Mouse (Mus musculus) liver, embryonic 16.5 days (tissue): ENCODE results near the gene Slc25a45. TPM values are rescaled to one million over a fixed set of nuclear protein-coding genes. Genes with fewer than 3 reads are reported as not detected.

ENCODE experiments used
- ATAC-seq: fragments of 200-750 bp; cut with Nextera tagmentation; 2 replicates; pipeline ENCODE4 v1.8.0; 2017; ENCODE audit warnings: low read depth, mild to moderate bottlenecking, moderate number of reproducible peaks, moderate library complexity
- H3K27ac ChIP-seq: fragments of 300-500 bp; sonication (generic); 2 replicates; pipeline ENCODE4 v1.5.1; 2014; ENCODE audit warnings: mild to moderate bottlenecking, low read length
- H3K27me3 ChIP-seq: fragments of 300-500 bp; sonication (generic); 2 replicates; pipeline ENCODE4 v1.6.1; 2014; ENCODE audit warnings: low read depth, low read length, mixed read lengths; ENCODE audit not compliant: control insufficient read depth, insufficient read depth
- H3K36me3 ChIP-seq: fragments of 300-500 bp; sonication (generic); 2 replicates; pipeline ENCODE4 v1.6.1; 2014; ENCODE audit warnings: mild to moderate bottlenecking; ENCODE audit not compliant: control insufficient read depth, insufficient read depth
- H3K4me1 ChIP-seq: fragments of 300-500 bp; sonication (generic); 2 replicates; pipeline ENCODE4 v1.6.1; 2014; ENCODE audit warnings: low read depth, low read length, mixed read lengths; ENCODE audit not compliant: control insufficient read depth
- H3K4me2 ChIP-seq: fragments of 300-500 bp; sonication (generic); 2 replicates; pipeline ENCODE4 v1.6.1; 2014; ENCODE audit warnings: low read depth, low read length, mixed read lengths
- H3K4me3 ChIP-seq: fragments of 300-500 bp; sonication (generic); 2 replicates; pipeline ENCODE4 v1.5.1; 2014; ENCODE audit warnings: low read depth, mild to moderate bottlenecking, low read length
- H3K9ac ChIP-seq: fragments of 300-500 bp; sonication (generic); 2 replicates; pipeline ENCODE4 v1.6.1; 2014; ENCODE audit warnings: low read depth, low read length
- H3K9me3 ChIP-seq: fragments of 300-500 bp; sonication (generic); replicated peaks from 2 replicates; pipeline ENCODE4 v1.6.1; 2016; ENCODE audit warnings: low read length; ENCODE audit not compliant: control insufficient read depth
- WGBS: fragments of 180-500 bp; shearing (Covaris S2); extraction: QIAGEN DNeasy Blood & Tissue Kit; methylation state at CpG from one replicate; pipeline ENCODE4 v1.1.7; 2014; ENCODE audit not compliant: insufficient replicate concordance; 5-methylcytosine and 5-hydroxymethylcytosine counted together
- polyA plus RNA-seq: library from polyadenylated mRNA; unstranded; fragments of >200 nt; fragmentation: Nextera tagmentation; extraction: Ambion mirVana; gene quantifications from 2 replicates; pipeline ENCODE4 v1.2.1, GENCODE M21; 2015

The Slc25a45 gene
- polyA plus RNA-seq, 1 experiment from 2014 or later: 6.9 TPM

- H3K27ac ChIP-seq: peak overlapping the region; percentile 99
- H3K27me3 ChIP-seq: no peaks in the 10 kb centered on the region
- H3K4me3 ChIP-seq: peak overlapping the region; percentile 25
- ATAC-seq: peak; percentile 28
- no peaks in the 10 kb centered on the region for H3K9me3 ChIP-seq
- WGBS: 13% methylated on average over 11 of the region's 11 CpGs
- peaks cover 63% of the 10 kb centered on the region for H3K4me1 ChIP-seq
- peak overlapping the region; percentile 60 for H3K9ac ChIP-seq
- H3K36me3 ChIP-seq: no peaks in the 10 kb centered on the region
- H3K4me2 ChIP-seq: peak overlapping the region; percentile 76
Measured at GRCm38 (mm10) chr19:5849843-5850527, 27.6 kb upstream of the Slc25a45 start.

- H3K36me3 ChIP-seq: peaks cover 2% of the 10 kb centered on the region
- WGBS: 81% methylated on average over 3 of the region's 3 CpGs
- no peak overlapping the region for H3K9ac ChIP-seq
- H3K9me3 ChIP-seq: no peaks in the 10 kb centered on the region
- H3K27me3 ChIP-seq: no peaks in the 10 kb centered on the region
- no peak overlapping the region for H3K4me2 ChIP-seq
- no peak overlapping the region for H3K27ac ChIP-seq
- ATAC-seq: no peak
- no peak overlapping the region for H3K4me3 ChIP-seq
- peaks cover 58% of the 10 kb centered on the region for H3K4me1 ChIP-seq
Measured at GRCm38 (mm10) chr19:5850860-5851259, 26.7 kb upstream of the Slc25a45 start.

GRCm38 (mm10) chr19:5851481-5851971, 26.1 kb upstream of the Slc25a45 start:
- 42% methylated on average over 5 of the region's 5 CpGs for WGBS
- Histone ChIP-seq H3K9ac (0 out of 2 replicates have a peak overlapping the region, but pooled peaks have one; percentile 1), H3K9me3 (no peaks in the 10 kb centered on the region), H3K4me1 (peaks cover 52% of the 10 kb centered on the region), H3K4me3 (no peak overlapping the region), H3K36me3 (peaks cover 3% of the 10 kb centered on the region), H3K27me3 (no peaks in the 10 kb centered on the region), H3K27ac (no peak overlapping the region), H3K4me2 (0 out of 2 replicates have a peak overlapping the region, but pooled peaks have one; percentile 4)
- ATAC-seq: no peak

- H3K9me3 ChIP-seq: no peaks in the 10 kb centered on the region
- H3K4me1 ChIP-seq: peaks cover 46% of the 10 kb centered on the region
- WGBS: 75% methylated on average over 12 of the region's 12 CpGs
- no peak for ATAC-seq
- no peaks in the 10 kb centered on the region for H3K27me3 ChIP-seq
- no peak overlapping the region for H3K4me3 ChIP-seq
- no peak overlapping the region for H3K27ac ChIP-seq
- no peak overlapping the region for H3K4me2 ChIP-seq
- no peak overlapping the region for H3K9ac ChIP-seq
- H3K36me3 ChIP-seq: peaks cover 3% of the 10 kb centered on the region
Measured at GRCm38 (mm10) chr19:5852035-5852722, 25.4 kb upstream of the Slc25a45 start.

GRCm38 (mm10) chr19:5856604-5857003, 21.0 kb upstream of the Slc25a45 start:
- H3K4me1 ChIP-seq: peaks cover 6% of the 10 kb centered on the region
- peaks cover 8% of the 10 kb centered on the region for H3K36me3 ChIP-seq
- H3K4me3 ChIP-seq: no peak overlapping the region
- H3K4me2 ChIP-seq: no peak overlapping the region
- H3K9me3 ChIP-seq: no peaks in the 10 kb centered on the region
- no peak for ATAC-seq
- H3K27ac ChIP-seq: no peak overlapping the region
- no peaks in the 10 kb centered on the region for H3K27me3 ChIP-seq
- no peak overlapping the region for H3K9ac ChIP-seq
- WGBS: 78% methylated on average over 9 of the region's 9 CpGs

GRCm38 (mm10) chr19:5862335-5863085, 15.1 kb upstream of the Slc25a45 start:
- no peak overlapping the region for H3K27ac ChIP-seq
- no peaks in the 10 kb centered on the region for H3K9me3 ChIP-seq
- peaks cover 12% of the 10 kb centered on the region for H3K36me3 ChIP-seq
- H3K9ac ChIP-seq: no peak overlapping the region
- no peak overlapping the region for H3K4me3 ChIP-seq
- no peaks in the 10 kb centered on the region for H3K4me1 ChIP-seq
- no peaks in the 10 kb centered on the region for H3K27me3 ChIP-seq
- H3K4me2 ChIP-seq: no peak overlapping the region
- 88% methylated on average over 14 of the region's 14 CpGs for WGBS
- no peak for ATAC-seq

GRCm38 (mm10) chr19:5863776-5864175, 13.8 kb upstream of the Slc25a45 start:
- Histone ChIP-seq H3K9me3 (no peaks in the 10 kb centered on the region), H3K4me2 (no peak overlapping the region), H3K27ac (no peak overlapping the region), H3K9ac (no peak overlapping the region), H3K4me1 (no peaks in the 10 kb centered on the region), H3K27me3 (no peaks in the 10 kb centered on the region), H3K36me3 (peaks cover 12% of the 10 kb centered on the region), H3K4me3 (no peak overlapping the region)
- ATAC-seq: no peak
- 83% methylated on average over 5 of the region's 5 CpGs for WGBS

- H3K9me3 ChIP-seq: no peaks in the 10 kb centered on the region
- WGBS: 85% methylated on average over 20 of the region's 20 CpGs
- H3K27ac ChIP-seq: no peak overlapping the region
- ATAC-seq: no peak
- H3K9ac ChIP-seq: no peak overlapping the region
- H3K4me3 ChIP-seq: no peak overlapping the region
- H3K4me2 ChIP-seq: no peak overlapping the region
- H3K27me3 ChIP-seq: no peaks in the 10 kb centered on the region
- no peaks in the 10 kb centered on the region for H3K4me1 ChIP-seq
- peaks cover 12% of the 10 kb centered on the region for H3K36me3 ChIP-seq
Measured at GRCm38 (mm10) chr19:5864710-5865398, 12.8 kb upstream of the Slc25a45 start.
